In the genomic region with DNA sequence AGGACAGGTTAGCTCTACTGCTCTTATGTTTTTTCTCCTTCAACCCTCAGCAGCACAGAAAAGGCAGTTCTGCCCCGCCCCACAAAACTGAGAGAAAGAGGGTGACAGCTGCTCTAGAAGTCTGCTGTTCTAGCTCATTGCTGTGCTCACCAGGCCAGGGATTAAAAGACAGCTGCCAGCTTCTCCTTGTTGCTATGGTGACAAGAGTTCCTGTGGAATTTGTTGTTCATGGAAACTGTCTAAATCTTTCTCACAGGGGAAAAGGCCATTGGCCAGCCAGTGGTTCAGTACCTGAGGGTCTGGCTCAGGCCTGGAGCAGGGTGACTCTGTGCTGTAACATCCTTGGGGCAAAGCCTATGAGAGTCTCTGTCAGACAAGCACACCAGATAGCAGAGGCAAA, we compare ENCODE assay signal across 11 mouse cellular contexts.
DNase-seq lines count a peak whose midpoint lies in the region; ATAC-seq and TF ChIP-seq lines count a peak whose summit lies in the region.
"Had no signal": no experiment of that assay in that cellular context is flagged by ENCODE, and none has a peak within 500 bp of the region (broad histone marks: within the 10 kb centered on the region; RNA-seq: fewer than 3 reads in every experiment).

No protein-coding gene starts in this region.

- H3K4me3 ChIP-seq in forebrain, postnatal 0 days (ENCODE audit: low read depth, low read length) = no peak overlapping the region
- H3K4me3 ChIP-seq in heart, adult 2 months = no peak overlapping the region
- no peak overlapping the region for H3K4me3 ChIP-seq in liver, embryonic 11.5 days (ENCODE audit: low read depth, low read length)
- H3K4me3 ChIP-seq: gastrocnemius, adult 2 months; liver, embryonic 15.5 days had no signal

- TF ChIP-seq CTCF in forebrain, postnatal 0 days (IDR thresholded peaks at IDR 0.05; ENCODE audit: low read depth) = no peak
- TF ChIP-seq CTCF in heart, adult 2 months (IDR thresholded peaks at IDR 0.05) = no peak

- DNase-seq in left cerebral cortex, postnatal 4 days = peak; percentile 40
- no peak for DNase-seq in left cerebral cortex, adult 11 months (ENCODE audit: low spot score)
- DNase-seq in forebrain, postnatal 0 days = peak; percentile 24
- peak; percentile 36 to 69 for DNase-seq in layer of hippocampus, postnatal 14 days (ENCODE audit: low spot score in 2 of 2)
- DNase-seq in retina, embryonic 14.5 days (ENCODE audit: low spot score) = peak; percentile 53
- DNase-seq in heart, adult 2 months = no peak
- no peak for DNase-seq in liver, embryonic 11.5 days (ENCODE audit: low spot score)
- DNase-seq in adrenal gland, postnatal 36 days = no peak
- DNase-seq: gastrocnemius, adult 2 months had no signal

- no peak overlapping the region for H3K9ac ChIP-seq in forebrain, postnatal 0 days
- H3K9ac ChIP-seq in heart, adult 2 months (ENCODE audit: low read depth, low read length) = no peak overlapping the region
- H3K9ac ChIP-seq in liver, embryonic 11.5 days (ENCODE audit: low read depth, low read length) = no peak overlapping the region
- H3K9ac ChIP-seq: liver, embryonic 15.5 days had no signal

- no peak overlapping the region for H3K4me2 ChIP-seq in forebrain, postnatal 0 days (ENCODE audit: low read depth)
- no peak overlapping the region for H3K4me2 ChIP-seq in liver, embryonic 11.5 days
- H3K4me2 ChIP-seq: liver, embryonic 15.5 days had no signal

- peak; percentile 51 for ATAC-seq in forebrain, postnatal 0 days
- ATAC-seq in liver, embryonic 11.5 days (replicated peaks; ENCODE audit: low FRiP score) = no peak
- ATAC-seq: Patski had no signal

- H3K27me3 ChIP-seq in forebrain, postnatal 0 days (ENCODE audit: insufficient read depth, low read length) = no peaks in the 10 kb centered on the region
- no peaks in the 10 kb centered on the region for H3K27me3 ChIP-seq in heart, adult 2 months (ENCODE audit: control insufficient read depth, insufficient read depth, low read length)
- H3K27me3 ChIP-seq in liver, embryonic 11.5 days (replicated peaks; ENCODE audit: control insufficient read depth, insufficient read depth, low read length) = no peaks in the 10 kb centered on the region
- H3K27me3 ChIP-seq: liver, embryonic 15.5 days had no signal

- no peak overlapping the region for H3K27ac ChIP-seq in forebrain, postnatal 0 days (ENCODE audit: low read depth, low read length)
- H3K27ac ChIP-seq in heart, adult 2 months = no peak overlapping the region
- H3K27ac ChIP-seq in liver, embryonic 11.5 days (ENCODE audit: low read depth, low read length) = no peak overlapping the region
- H3K27ac ChIP-seq: gastrocnemius, adult 2 months; liver, embryonic 15.5 days had no signal

- no peaks in the 10 kb centered on the region for H3K36me3 ChIP-seq in forebrain, postnatal 0 days (ENCODE audit: insufficient read depth)
- H3K36me3 ChIP-seq in heart, adult 2 months (ENCODE audit: control insufficient read depth, insufficient read depth, low read length) = no peaks in the 10 kb centered on the region
- no peaks in the 10 kb centered on the region for H3K36me3 ChIP-seq in liver, embryonic 11.5 days (ENCODE audit: control insufficient read depth, insufficient read depth, low read length)
- H3K36me3 ChIP-seq: liver, embryonic 15.5 days had no signal

- intact Hi-C loops in left cerebral cortex, postnatal 4 days (cut with DNase I) = no loop called here
- intact Hi-C loops in heart, adult 2 months (cut with DNase I) = no loop called here

- no peaks in the 10 kb centered on the region for H3K4me1 ChIP-seq in forebrain, postnatal 0 days (ENCODE audit: insufficient read depth)
- no peaks in the 10 kb centered on the region for H3K4me1 ChIP-seq in heart, adult 2 months (ENCODE audit: control insufficient read depth, insufficient read depth, low read length)
- no peaks in the 10 kb centered on the region for H3K4me1 ChIP-seq in liver, embryonic 11.5 days (replicated peaks; ENCODE audit: control insufficient read depth, insufficient read depth, low read length)
- H3K4me1 ChIP-seq: liver, embryonic 15.5 days had no signal

- H3K9me3 ChIP-seq in forebrain, postnatal 0 days (ENCODE audit: low read length) = no peaks in the 10 kb centered on the region
- no peaks in the 10 kb centered on the region for H3K9me3 ChIP-seq in liver, embryonic 11.5 days (ENCODE audit: control insufficient read depth, low read length)
- H3K9me3 ChIP-seq: liver, embryonic 15.5 days had no signal

- no peak for TF ChIP-seq EP300 in heart, adult 2 months (IDR thresholded peaks at IDR 0.05; ENCODE audit: insufficient read depth, low read depth, low read length)

- 44% methylated on average over 1 of the region's 1 CpGs for WGBS in forebrain, postnatal 0 days
- 61% methylated on average over 1 of the region's 1 CpGs for WGBS in heart, adult 2 months
- 88% methylated on average over 1 of the region's 1 CpGs for WGBS in liver, embryonic 11.5 days

- H3K79me2 ChIP-seq in heart, adult 2 months (replicated peaks; ENCODE audit: control insufficient read depth, insufficient read depth, low read length) = no peaks in the 10 kb centered on the region

- TF ChIP-seq POLR2A in heart, adult 2 months (IDR thresholded peaks at IDR 0.05; ENCODE audit: insufficient read depth, low read depth, low read length) = no peak

Comparison
In these comparisons a context has a peak if more than half of its experiments do, and no peak if none do; other contexts are left out.
1. DNase-seq: peak in left cerebral cortex, postnatal 4 days (single experiment), forebrain, postnatal 0 days (single experiment), layer of hippocampus, postnatal 14 days (2 of 2) and retina, embryonic 14.5 days (single experiment); none in left cerebral cortex, adult 11 months (single experiment), heart, adult 2 months (0 of 2), liver, embryonic 11.5 days (single experiment) and adrenal gland, postnatal 36 days (0 of 2).